Mouse (Mus musculus): ENCODE data around the gene Sgsm2. TPM values are rescaled to one million over a fixed set of nuclear protein-coding genes. Genes with fewer than 3 reads are reported as not detected.
A peak's percentile ranks its signal among the peaks of the same experiment; 100 is the strongest.

Sgsm2 gene
- polyA plus RNA-seq, 1 experiment = 14.5 TPM

GRCm38 (mm10) chr11:74863471-74863870 is 33.4 kb downstream of the Sgsm2 start:
- H3K27me3 ChIP-seq (ENCODE audit: control insufficient read depth, insufficient read depth, low read length) = no peaks in the 10 kb centered on the region
- no peak for DNase-seq
- H3K36me3 ChIP-seq (ENCODE audit: control insufficient read depth, insufficient read depth, low read length) = no peaks in the 10 kb centered on the region
- TF ChIP-seq POLR2A (IDR thresholded peaks at IDR 0.05; ENCODE audit: control insufficient read depth, extremely low read depth, insufficient read depth, low read length, poor library complexity) (no peak), CTCF (IDR thresholded peaks at IDR 0.05; ENCODE audit: borderline replicate concordance, control insufficient read depth, extremely low read depth, insufficient read depth, low read length, poor library complexity) (no peak)
- no peaks in the 10 kb centered on the region for H3K4me1 ChIP-seq (replicated peaks; ENCODE audit: control insufficient read depth, insufficient read depth, low read length)
- H3K4me3 ChIP-seq (ENCODE audit: control insufficient read depth, insufficient read depth, low read length) = no peak overlapping the region
- H3K27ac ChIP-seq (ENCODE audit: control insufficient read depth, insufficient read depth, low read length) = no peak overlapping the region
- 81% methylated on average over 11 of the region's 11 CpGs for WGBS

- no peaks in the 10 kb centered on the region for H3K4me1 ChIP-seq (replicated peaks; ENCODE audit: control insufficient read depth, insufficient read depth, low read length)
- H3K4me3 ChIP-seq (ENCODE audit: control insufficient read depth, insufficient read depth, low read length) = no peak overlapping the region
- 95% methylated on average over 5 of the region's 5 CpGs for WGBS
- no peak overlapping the region for H3K27ac ChIP-seq (ENCODE audit: control insufficient read depth, insufficient read depth, low read length)
- H3K36me3 ChIP-seq (ENCODE audit: control insufficient read depth, insufficient read depth, low read length) = no peaks in the 10 kb centered on the region
- no peaks in the 10 kb centered on the region for H3K27me3 ChIP-seq (ENCODE audit: control insufficient read depth, insufficient read depth, low read length)
- DNase-seq = no peak
- TF ChIP-seq CTCF (IDR thresholded peaks at IDR 0.05; ENCODE audit: borderline replicate concordance, control insufficient read depth, extremely low read depth, insufficient read depth, low read length, poor library complexity) (no peak), POLR2A (IDR thresholded peaks at IDR 0.05; ENCODE audit: control insufficient read depth, extremely low read depth, insufficient read depth, low read length, poor library complexity) (no peak)
Measured at GRCm38 (mm10) chr11:74862129-74862528, 34.7 kb downstream of the Sgsm2 start.

- no peak for TF ChIP-seq POLR2A (IDR thresholded peaks at IDR 0.05; ENCODE audit: control insufficient read depth, extremely low read depth, insufficient read depth, low read length, poor library complexity)
- no peak for TF ChIP-seq CTCF (IDR thresholded peaks at IDR 0.05; ENCODE audit: borderline replicate concordance, control insufficient read depth, extremely low read depth, insufficient read depth, low read length, poor library complexity)
- 95% methylated on average over 9 of the region's 9 CpGs for WGBS
- Histone ChIP-seq H3K36me3 (ENCODE audit: control insufficient read depth, insufficient read depth, low read length) (no peaks in the 10 kb centered on the region), H3K4me1 (replicated peaks; ENCODE audit: control insufficient read depth, insufficient read depth, low read length) (no peaks in the 10 kb centered on the region), H3K27me3 (ENCODE audit: control insufficient read depth, insufficient read depth, low read length) (no peaks in the 10 kb centered on the region), H3K4me3 (ENCODE audit: control insufficient read depth, insufficient read depth, low read length) (no peak overlapping the region), H3K27ac (ENCODE audit: control insufficient read depth, insufficient read depth, low read length) (no peak overlapping the region)
- DNase-seq = no peak
Measured at GRCm38 (mm10) chr11:74857756-74858155, 39.1 kb downstream of the Sgsm2 start.

GRCm38 (mm10) chr11:74850998-74851661 is 45.7 kb downstream of the Sgsm2 start:
- no peaks in the 10 kb centered on the region for H3K27me3 ChIP-seq (ENCODE audit: control insufficient read depth, insufficient read depth, low read length)
- TF ChIP-seq POLR2A (IDR thresholded peaks at IDR 0.05; ENCODE audit: control insufficient read depth, extremely low read depth, insufficient read depth, low read length, poor library complexity) (no peak), CTCF (IDR thresholded peaks at IDR 0.05; ENCODE audit: borderline replicate concordance, control insufficient read depth, extremely low read depth, insufficient read depth, low read length, poor library complexity) (no peak)
- no peak for DNase-seq
- peaks cover 8% of the 10 kb centered on the region for H3K4me1 ChIP-seq (replicated peaks; ENCODE audit: control insufficient read depth, insufficient read depth, low read length)
- no peaks in the 10 kb centered on the region for H3K36me3 ChIP-seq (ENCODE audit: control insufficient read depth, insufficient read depth, low read length)
- no peak overlapping the region for H3K27ac ChIP-seq (ENCODE audit: control insufficient read depth, insufficient read depth, low read length)
- WGBS = 96% methylated on average over 14 of the region's 14 CpGs
- no peak overlapping the region for H3K4me3 ChIP-seq (ENCODE audit: control insufficient read depth, insufficient read depth, low read length)

GRCm38 (mm10) chr11:74847919-74848521 is 48.8 kb downstream of the Sgsm2 start:
- H3K4me3 ChIP-seq (ENCODE audit: control insufficient read depth, insufficient read depth, low read length) = no peak overlapping the region
- peaks cover 13% of the 10 kb centered on the region for H3K4me1 ChIP-seq (replicated peaks; ENCODE audit: control insufficient read depth, insufficient read depth, low read length)
- DNase-seq = peak; percentile 83
- H3K27me3 ChIP-seq (ENCODE audit: control insufficient read depth, insufficient read depth, low read length) = no peaks in the 10 kb centered on the region
- no peak overlapping the region for H3K27ac ChIP-seq (ENCODE audit: control insufficient read depth, insufficient read depth, low read length)
- no peaks in the 10 kb centered on the region for H3K36me3 ChIP-seq (ENCODE audit: control insufficient read depth, insufficient read depth, low read length)
- TF ChIP-seq CTCF (IDR thresholded peaks at IDR 0.05; ENCODE audit: borderline replicate concordance, control insufficient read depth, extremely low read depth, insufficient read depth, low read length, poor library complexity) = peak; percentile 68; the same call in 1 of the 2 replicates
- no peak for TF ChIP-seq POLR2A (IDR thresholded peaks at IDR 0.05; ENCODE audit: control insufficient read depth, extremely low read depth, insufficient read depth, low read length, poor library complexity)
- 14% methylated on average over 13 of the region's 13 CpGs for WGBS

- 77% methylated on average over 3 of the region's 3 CpGs for WGBS
- H3K36me3 ChIP-seq (ENCODE audit: control insufficient read depth, insufficient read depth, low read length) = no peaks in the 10 kb centered on the region
- no peak overlapping the region for H3K27ac ChIP-seq (ENCODE audit: control insufficient read depth, insufficient read depth, low read length)
- peaks cover 22% of the 10 kb centered on the region for H3K4me1 ChIP-seq (replicated peaks; ENCODE audit: control insufficient read depth, insufficient read depth, low read length)
- no peaks in the 10 kb centered on the region for H3K27me3 ChIP-seq (ENCODE audit: control insufficient read depth, insufficient read depth, low read length)
- no peak for TF ChIP-seq POLR2A (IDR thresholded peaks at IDR 0.05; ENCODE audit: control insufficient read depth, extremely low read depth, insufficient read depth, low read length, poor library complexity)
- TF ChIP-seq CTCF (IDR thresholded peaks at IDR 0.05; ENCODE audit: borderline replicate concordance, control insufficient read depth, extremely low read depth, insufficient read depth, low read length, poor library complexity) = peak; percentile 49; the same call in 1 of the 2 replicates
- no peak overlapping the region for H3K4me3 ChIP-seq (ENCODE audit: control insufficient read depth, insufficient read depth, low read length)
- no peak for DNase-seq
Measured at GRCm38 (mm10) chr11:74845784-74846183, 51.1 kb downstream of the Sgsm2 start.

Data from thymus, adult 2 months (tissue).